ENCODE assay signal across 10 mouse cellular contexts in genomic region chr11:117965561-117965981, GRCm38 (mm10). TPM values are rescaled to one million over a fixed set of nuclear protein-coding genes. Genes with fewer than 3 reads are reported as not detected.
DNase-seq lines count a peak whose midpoint lies in the region; ATAC-seq lines count a peak whose summit lies in the region.
"Had no signal": no experiment of that assay in that cellular context is flagged by ENCODE, and none has a peak within 500 bp of the region (broad histone marks: within the 10 kb centered on the region; RNA-seq: fewer than 3 reads in every experiment).

No protein-coding gene starts in this region.

- no peaks in the 10 kb centered on the region for H3K36me3 ChIP-seq in hindbrain, embryonic 14.5 days (replicated peaks; ENCODE audit: control insufficient read depth, insufficient read depth)

- H3K4me3 ChIP-seq in hindbrain, embryonic 14.5 days (replicated peaks; ENCODE audit: low read length) = no peak overlapping the region; the same call in 1 of the 2 replicates

- peak; percentile 62 to 63 for DNase-seq in cerebellum, postnatal 10 days
- DNase-seq in cerebellum, adult 11-12 months = no peak
- DNase-seq in lung, postnatal 4 days = peak; percentile 44 to 48
- DNase-seq in lung, postnatal 25 days (ENCODE audit: low spot score) = no peak
- no peak for DNase-seq in hindbrain, embryonic 14.5 days (ENCODE audit: low spot score)
- DNase-seq in naive thymus-derived CD4-positive, alpha-beta T cell, adult 2 months (ENCODE audit: low read depth) = peak; percentile 77
- no peak for DNase-seq in kidney, adult 9 months
- no peak for DNase-seq in urinary bladder, postnatal 4 days (ENCODE audit: low spot score in 2 of 2)
- DNase-seq: cerebellum, adult 9-10 months; kidney, adult 2 months had no signal

- no peak for ATAC-seq in hindbrain, embryonic 14.5 days (ENCODE audit: low FRiP score)

- no peak overlapping the region for H3K9ac ChIP-seq in hindbrain, embryonic 14.5 days

- peaks cover 28% of the 10 kb centered on the region for H3K27me3 ChIP-seq in hindbrain, embryonic 14.5 days (ENCODE audit: control insufficient read depth, insufficient read depth, low read length)

- peak overlapping the region; percentile 8; the same call in 1 of the 2 replicates for H3K4me2 ChIP-seq in hindbrain, embryonic 14.5 days (replicated peaks)

- H3K9me3 ChIP-seq in hindbrain, embryonic 14.5 days (ENCODE audit: control insufficient read depth, low read length) = no peaks in the 10 kb centered on the region

- peaks cover 54% of the 10 kb centered on the region for H3K4me1 ChIP-seq in hindbrain, embryonic 14.5 days (replicated peaks; ENCODE audit: control insufficient read depth, insufficient read depth, low read length)

- WGBS in hindbrain, embryonic 14.5 days = 12% methylated on average over 9 of the region's 9 CpGs

- H3K27ac ChIP-seq in hindbrain, embryonic 14.5 days = no peak overlapping the region

RNA-seq across cellular contexts. Expression of gene Socs3, which starts 4.3 kb away (rescaled TPM):
- polyA plus RNA-seq in hindbrain, embryonic 14.5 days (2014; fragmentation: Nextera tagmentation; extraction: Ambion mirVana) = 2.9 and 3.0 TPM in 2 replicates

RNA-seq across cellular contexts. Expression of gene Pgs1, which starts 20.5 kb away (rescaled TPM):
- polyA plus RNA-seq in hindbrain, embryonic 14.5 days (2014; fragmentation: Nextera tagmentation; extraction: Ambion mirVana) = 48.1 and 56.4 TPM in 2 replicates

Comparison
In these comparisons a context has a peak if more than half of its experiments do, and no peak if none do; other contexts are left out.
1. DNase-seq: peak in cerebellum, postnatal 10 days (2 of 2), lung, postnatal 4 days (2 of 2) and naive thymus-derived CD4-positive, alpha-beta T cell, adult 2 months (single experiment); none in cerebellum, adult 11-12 months (single experiment), lung, postnatal 25 days (single experiment), hindbrain, embryonic 14.5 days (single experiment), kidney, adult 9 months (single experiment) and urinary bladder, postnatal 4 days (0 of 2).